Mouse (Mus musculus): Measurements from ENCODE around the gene Gm20388.

GRCm38 (mm10) chr8:121669208-121669607, 1758.6 kb downstream of the Gm20388 start:
- TF ChIP-seq CTCF (conservative IDR thresholded peaks at IDR 0.05; ENCODE audit: insufficient read depth, insufficient read length, low read depth, low read length) = no peak
- TF ChIP-seq POLR2A (IDR thresholded peaks at IDR 0.05; ENCODE audit: low read depth, low read length) = no peak

Measured in kidney, adult 2 months (tissue).